Mouse (Mus musculus) forebrain, embryonic 11.5 days (tissue): Measurements from ENCODE around the gene Ndufb2. TPM values are rescaled to one million over a fixed set of nuclear protein-coding genes. Genes with fewer than 3 reads are reported as not detected.

Experiments
- ATAC-seq: fragments of 200-750 bp; cut with Nextera tagmentation; replicated peaks from 2 replicates; pipeline ENCODE4 v1.8.0; 2017; ENCODE audit warnings: moderate TSS enrichment; ENCODE audit not compliant: low FRiP score
- DNase-seq: peaks from one replicate; pipeline ENCODE4 v3.0.0-alpha.2; 2017; ENCODE audit warnings: low spot score
- H3K27ac ChIP-seq: fragments of 300-500 bp; sonication (generic); 2 replicates; pipeline ENCODE4 v1.5.1; 2014; ENCODE audit warnings: low read depth, low read length
- H3K27me3 ChIP-seq: fragments of 300-500 bp; sonication (generic); 2 replicates; pipeline ENCODE4 v1.6.1; 2014; ENCODE audit warnings: mild to moderate bottlenecking, low read length, mixed read lengths; ENCODE audit not compliant: control insufficient read depth, insufficient read depth
- H3K36me3 ChIP-seq: fragments of 300-500 bp; sonication (generic); 2 replicates; pipeline ENCODE4 v1.6.1; 2014; ENCODE audit warnings: mild to moderate bottlenecking, low read length, moderate library complexity, mixed read lengths; ENCODE audit not compliant: control insufficient read depth, insufficient read depth
- H3K4me1 ChIP-seq: fragments of 300-500 bp; sonication (generic); replicated peaks from 2 replicates; pipeline ENCODE4 v1.6.1; 2014; ENCODE audit warnings: low read length, mixed read lengths; ENCODE audit not compliant: control insufficient read depth, insufficient read depth
- H3K4me2 ChIP-seq: fragments of 300-500 bp; sonication (generic); 2 replicates; pipeline ENCODE4 v1.6.1; 2014; ENCODE audit warnings: low read depth, mild to moderate bottlenecking, low read length, moderate library complexity, mixed read lengths; ENCODE audit not compliant: severe bottlenecking
- H3K4me3 ChIP-seq: fragments of 300-500 bp; sonication (generic); 2 replicates; pipeline ENCODE4 v1.5.1; 2014; ENCODE audit warnings: low read depth, low read length
- H3K9ac ChIP-seq: fragments of 300-500 bp; sonication (generic); 2 replicates; pipeline ENCODE4 v1.6.1; 2014; ENCODE audit warnings: low read length
- H3K9me3 ChIP-seq: fragments of 300-500 bp; sonication (generic); 2 replicates; pipeline ENCODE4 v1.6.1; 2016; ENCODE audit warnings: low read length, mixed read lengths; ENCODE audit not compliant: control insufficient read depth
- WGBS: fragments of 180-500 bp; shearing (Covaris S2); extraction: QIAGEN DNeasy Blood & Tissue Kit; methylation state at CpG from one replicate; pipeline ENCODE4 v1.1.7; 2014; 5-methylcytosine and 5-hydroxymethylcytosine counted together
- polyA plus RNA-seq: library from polyadenylated mRNA; unstranded; fragments of >200 nt; fragmentation: Nextera tagmentation; extraction: Ambion mirVana; gene quantifications from 2 replicates; pipeline ENCODE4 v1.2.1, GENCODE M21; 2014

Ndufb2 gene
- polyA plus RNA-seq, 1 experiment from 2014 or later: 222 TPM

DNA sequence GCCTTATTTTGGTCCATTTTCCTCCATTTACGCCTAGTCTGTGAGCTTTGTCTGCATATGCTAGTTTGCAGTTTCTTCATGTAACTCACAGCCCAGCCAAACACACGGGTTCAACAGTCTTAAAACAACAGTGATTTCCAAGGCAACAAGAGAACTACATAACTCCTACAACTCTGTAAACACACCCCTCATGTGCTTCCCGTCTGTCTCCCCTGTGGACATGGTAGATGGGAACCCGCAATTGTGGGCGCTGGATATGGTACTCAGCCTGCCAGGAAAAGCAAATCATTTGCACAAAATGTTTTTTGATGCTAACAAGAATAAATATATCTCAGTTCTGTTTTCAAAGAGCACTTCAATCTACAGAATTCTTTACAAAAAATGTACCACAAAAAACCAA, 12.2 kb downstream of the Ndufb2 start:
- Histone ChIP-seq H3K4me1 (no peaks in the 10 kb centered on the region), H3K27me3 (no peaks in the 10 kb centered on the region), H3K9ac (no peak overlapping the region), H3K36me3 (no peaks in the 10 kb centered on the region; the same call in 1 of the 2 replicates), H3K9me3 (no peaks in the 10 kb centered on the region), H3K27ac (no peak overlapping the region), H3K4me3 (no peak overlapping the region), H3K4me2 (no peak overlapping the region)
- WGBS: 89% methylated on average over 5 of the region's 5 CpGs
- DNase-seq (no peak), ATAC-seq (no peak)

DNA sequence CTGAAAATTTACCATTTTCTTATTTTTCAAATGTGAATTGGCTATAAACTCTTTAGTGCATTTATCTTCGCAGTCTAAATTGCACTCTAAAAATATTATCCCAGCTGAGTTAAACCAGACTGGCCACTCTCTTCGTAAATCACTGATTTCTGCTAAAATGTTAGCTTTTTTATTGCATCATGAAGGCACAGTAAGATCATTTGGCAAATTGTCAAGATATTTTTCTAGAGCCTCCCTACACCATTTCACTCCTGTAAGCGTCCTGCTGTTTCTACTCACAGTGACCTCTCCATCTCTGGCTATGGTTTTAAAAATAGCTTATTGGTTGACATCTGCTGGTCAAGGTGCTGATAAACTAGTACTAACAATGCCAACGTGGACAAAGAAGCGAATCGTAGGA, 13.7 kb downstream of the Ndufb2 start:
- Histone ChIP-seq H3K4me1 (no peaks in the 10 kb centered on the region), H3K4me3 (no peak overlapping the region), H3K9ac (no peak overlapping the region), H3K27me3 (no peaks in the 10 kb centered on the region), H3K27ac (no peak overlapping the region), H3K9me3 (no peaks in the 10 kb centered on the region), H3K36me3 (no peaks in the 10 kb centered on the region; the same call in 1 of the 2 replicates), H3K4me2 (no peak overlapping the region)
- ATAC-seq: no peak
- WGBS: 94% methylated on average over 6 of the region's 6 CpGs
- no peak for DNase-seq

GRCm38 (mm10) chr6:39606862-39607261, 14.5 kb downstream of the Ndufb2 start:
- Histone ChIP-seq H3K36me3 (no peaks in the 10 kb centered on the region; the same call in 1 of the 2 replicates), H3K4me2 (no peak overlapping the region), H3K4me1 (no peaks in the 10 kb centered on the region), H3K4me3 (no peak overlapping the region), H3K9me3 (no peaks in the 10 kb centered on the region), H3K27ac (no peak overlapping the region), H3K9ac (no peak overlapping the region), H3K27me3 (no peaks in the 10 kb centered on the region)
- 80% methylated on average over 3 of the region's 3 CpGs for WGBS
- no peak for DNase-seq
- no peak for ATAC-seq

- ATAC-seq: no peak
- H3K36me3 ChIP-seq: no peaks in the 10 kb centered on the region; the same call in 1 of the 2 replicates
- no peak for DNase-seq
- H3K4me3 ChIP-seq: no peak overlapping the region
- no peak overlapping the region for H3K27ac ChIP-seq
- 80% methylated on average over 5 of the region's 5 CpGs for WGBS
- no peak overlapping the region for H3K4me2 ChIP-seq
- H3K9ac ChIP-seq: no peak overlapping the region
- no peaks in the 10 kb centered on the region for H3K27me3 ChIP-seq
- H3K4me1 ChIP-seq: no peaks in the 10 kb centered on the region
- no peaks in the 10 kb centered on the region for H3K9me3 ChIP-seq
Measured at GRCm38 (mm10) chr6:39607365-39607764, 15.0 kb downstream of the Ndufb2 start.

- 72% methylated on average over 2 of the region's 2 CpGs for WGBS
- Histone ChIP-seq H3K36me3 (no peaks in the 10 kb centered on the region; the same call in 1 of the 2 replicates), H3K4me3 (no peak overlapping the region), H3K4me1 (no peaks in the 10 kb centered on the region), H3K9me3 (no peaks in the 10 kb centered on the region), H3K27me3 (no peaks in the 10 kb centered on the region), H3K9ac (no peak overlapping the region), H3K4me2 (no peak overlapping the region), H3K27ac (no peak overlapping the region)
- DNase-seq: no peak
- ATAC-seq: no peak
Measured at GRCm38 (mm10) chr6:39610207-39610606, 17.8 kb downstream of the Ndufb2 start.

- Histone ChIP-seq H3K27ac (no peak overlapping the region), H3K4me1 (no peaks in the 10 kb centered on the region), H3K9me3 (no peaks in the 10 kb centered on the region), H3K27me3 (no peaks in the 10 kb centered on the region), H3K36me3 (no peaks in the 10 kb centered on the region; the same call in 1 of the 2 replicates), H3K9ac (no peak overlapping the region), H3K4me3 (no peak overlapping the region), H3K4me2 (no peak overlapping the region)
- WGBS: 97% methylated on average over 2 of the region's 2 CpGs
- no peak for DNase-seq
- ATAC-seq: no peak
Measured at GRCm38 (mm10) chr6:39611296-39611695, 18.9 kb downstream of the Ndufb2 start.

Other genes with a start within 250 kb of the Ndufb2 start
- 36.7 and 39.4 TPM in 2 replicates for gene Slc37a3, start 214.9 kb upstream of the Ndufb2 start, polyA plus RNA-seq
- 0.28 and 0.55 TPM in 2 replicates for gene Rab19, start 211.4 kb upstream of the Ndufb2 start, polyA plus RNA-seq
- 91.9 and 92.6 TPM in 2 replicates for gene Mkrn1, start 172.1 kb upstream of the Ndufb2 start, polyA plus RNA-seq
- gene Dennd2a, start 34.7 kb upstream of the Ndufb2 start, polyA plus RNA-seq: 42.0 and 42.5 TPM in 2 replicates
- gene Adck2, start 18.7 kb upstream of the Ndufb2 start, polyA plus RNA-seq: 23.2 and 26.6 TPM in 2 replicates
- gene Gm42420, start 6.8 kb upstream of the Ndufb2 start, polyA plus RNA-seq: 4.7 TPM in 1 of 2 replicates, not detected in the other
- gene Braf, start 132.9 kb downstream of the Ndufb2 start, polyA plus RNA-seq: 21.0 and 26.0 TPM in 2 replicates
- gene Mrps33, start 218.4 kb downstream of the Ndufb2 start, polyA plus RNA-seq: 204 and 227 TPM in 2 replicates